Mouse (Mus musculus) cerebellum, postnatal 4 days (tissue): ENCODE measurements around the gene Them7.

Experiments used
- DNase-seq, 2 experiments: peaks; one replicate each; pipeline ENCODE4 v3.0.0; 2022; ENCODE audit warnings: low spot score in 2 of 2, mixed read lengths in 1 of 2

Gene Them7

GRCm38 (mm10) chr2:105416046-105416659, 192.0 kb downstream of the Them7 start:
- DNase-seq, result no peak

GRCm38 (mm10) chr2:105416660-105417348, 192.7 kb downstream of the Them7 start:
- peak in 1 of 2 experiments; percentile 42 for DNase-seq

GRCm38 (mm10) chr2:105417663-105418062, 193.5 kb downstream of the Them7 start:
- DNase-seq, result no peak

GRCm38 (mm10) chr2:105418629-105419227, 194.6 kb downstream of the Them7 start:
- DNase-seq, result no peak

GRCm38 (mm10) chr2:105427447-105427846, 203.3 kb downstream of the Them7 start:
- DNase-seq, result no peak

GRCm38 (mm10) chr2:105428029-105428428, 203.9 kb downstream of the Them7 start:
- DNase-seq, result peak; percentile 60 to 76

GRCm38 (mm10) chr2:105428467-105428866, 204.3 kb downstream of the Them7 start:
- DNase-seq, result no peak
